9 mouse cellular contexts compared by ENCODE assay signal in the genomic region with DNA sequence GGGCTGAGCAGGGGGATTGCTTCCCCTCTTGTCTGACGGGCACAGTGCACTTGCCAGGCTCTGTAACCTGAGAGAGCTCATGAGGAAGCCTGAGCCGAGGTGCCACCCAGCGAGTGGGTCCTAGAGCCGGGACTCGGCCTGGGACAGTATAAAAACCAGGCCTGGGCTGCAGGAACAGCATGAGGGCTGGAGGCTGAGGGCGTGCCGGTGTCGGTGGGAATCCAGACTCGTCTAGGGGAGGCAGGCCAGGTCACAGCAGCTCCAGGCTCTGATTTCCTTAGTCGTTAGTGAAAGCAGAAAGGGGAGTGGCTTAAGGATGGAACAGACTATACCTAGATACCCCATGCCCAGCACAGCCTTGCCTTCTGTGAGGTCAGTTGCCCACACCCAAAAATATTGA. TPM values are rescaled to one million over a fixed set of nuclear protein-coding genes. Genes with fewer than 3 reads are reported as not detected.
DNase-seq lines count a peak whose midpoint lies in the region; ATAC-seq lines count a peak whose summit lies in the region.
"Had no signal": no experiment of that assay in that cellular context is flagged by ENCODE, and none has a peak within 500 bp of the region (broad histone marks: within the 10 kb centered on the region; RNA-seq: fewer than 3 reads in every experiment).

No protein-coding gene starts in this region.

- H3K4me3 ChIP-seq in hindbrain, embryonic 10.5 days = no peak overlapping the region
- no peak overlapping the region for H3K4me3 ChIP-seq in hindbrain, embryonic 11.5 days (ENCODE audit: low read depth, low read length)
- no peak overlapping the region for H3K4me3 ChIP-seq in forebrain, embryonic 16.5 days (replicated peaks; ENCODE audit: low read length)
- H3K4me3 ChIP-seq in midbrain, embryonic 14.5 days (replicated peaks; ENCODE audit: low read depth, low read length) = no peak overlapping the region

- ATAC-seq in hindbrain, embryonic 11.5 days (ENCODE audit: low FRiP score) = no peak
- ATAC-seq in forebrain, embryonic 16.5 days = peak; percentile 2; the same call in 1 of the 2 replicates
- no peak for ATAC-seq in midbrain, embryonic 14.5 days (ENCODE audit: low FRiP score, low TSS enrichment)
- no peak for ATAC-seq in activated CD4-positive, CD25-positive, alpha-beta regulatory T cell, adult 4 months

- no peak overlapping the region for H3K4me2 ChIP-seq in hindbrain, embryonic 11.5 days (replicated peaks; ENCODE audit: low read depth, low read length)
- H3K4me2 ChIP-seq in forebrain, embryonic 16.5 days (ENCODE audit: low read length) = no peak overlapping the region
- no peak overlapping the region for H3K4me2 ChIP-seq in midbrain, embryonic 14.5 days (ENCODE audit: low read length)

- peak overlapping the region; percentile 82 for H3K27ac ChIP-seq in hindbrain, embryonic 10.5 days
- no peak overlapping the region for H3K27ac ChIP-seq in hindbrain, embryonic 11.5 days (ENCODE audit: low read depth, low read length)
- no peak overlapping the region for H3K27ac ChIP-seq in forebrain, embryonic 16.5 days (ENCODE audit: low read length)
- no peak overlapping the region; the same call in 1 of the 2 replicates for H3K27ac ChIP-seq in midbrain, embryonic 14.5 days (replicated peaks; ENCODE audit: low read depth, low read length)

- WGBS in hindbrain, embryonic 10.5 days = 72% methylated on average over 10 of the region's 10 CpGs
- 67% methylated on average over 10 of the region's 10 CpGs for WGBS in hindbrain, embryonic 11.5 days
- WGBS in forebrain, embryonic 16.5 days = 71% methylated on average over 10 of the region's 10 CpGs
- WGBS in midbrain, embryonic 14.5 days = 77% methylated on average over 10 of the region's 10 CpGs

- peaks cover 26% of the 10 kb centered on the region for H3K4me1 ChIP-seq in hindbrain, embryonic 10.5 days (replicated peaks)
- 0 out of 2 replicates have a peak, but pooled peaks cover 2% of the 10 kb centered on the region for H3K4me1 ChIP-seq in hindbrain, embryonic 11.5 days (replicated peaks; ENCODE audit: control insufficient read depth, insufficient read depth, low read length)
- H3K4me1 ChIP-seq in forebrain, embryonic 16.5 days (replicated peaks; ENCODE audit: control insufficient read depth, insufficient read depth, low read length) = peaks cover 3% of the 10 kb centered on the region; the same call in 1 of the 2 replicates
- H3K4me1 ChIP-seq in midbrain, embryonic 14.5 days (ENCODE audit: control insufficient read depth, insufficient read depth, low read length) = no peaks in the 10 kb centered on the region

- DNase-seq in hindbrain, embryonic 10.5 days (ENCODE audit: low spot score) = no peak
- DNase-seq in hindbrain, embryonic 11.5 days (ENCODE audit: low spot score) = no peak
- DNase-seq in R1 (ENCODE audit: low read depth, low spot score) = peak; percentile 57
- no peak for DNase-seq in midbrain, embryonic 14.5 days
- DNase-seq in adrenal gland, adult 2 months = no peak
- no peak for DNase-seq in embryo, embryonic 10 days (ENCODE audit: low spot score)

- peaks cover 2% of the 10 kb centered on the region; the same call in 1 of the 2 replicates for H3K9me3 ChIP-seq in hindbrain, embryonic 10.5 days
- no peaks in the 10 kb centered on the region for H3K9me3 ChIP-seq in hindbrain, embryonic 11.5 days (ENCODE audit: control insufficient read depth, low read length)
- H3K9me3 ChIP-seq in forebrain, embryonic 16.5 days (ENCODE audit: control insufficient read depth, low read length) = no peaks in the 10 kb centered on the region
- H3K9me3 ChIP-seq in midbrain, embryonic 14.5 days (ENCODE audit: control insufficient read depth, low read length) = no peaks in the 10 kb centered on the region
- H3K9me3 ChIP-seq: G1E had no signal

- peaks cover 82% of the 10 kb centered on the region for H3K36me3 ChIP-seq in hindbrain, embryonic 10.5 days
- peaks cover 17% of the 10 kb centered on the region for H3K36me3 ChIP-seq in hindbrain, embryonic 11.5 days (ENCODE audit: control insufficient read depth, insufficient read depth, low read length)
- H3K36me3 ChIP-seq in forebrain, embryonic 16.5 days (ENCODE audit: control insufficient read depth, insufficient read depth) = peaks cover 28% of the 10 kb centered on the region
- H3K36me3 ChIP-seq in midbrain, embryonic 14.5 days (ENCODE audit: control insufficient read depth, insufficient read depth, low read length) = peaks cover 78% of the 10 kb centered on the region

- H3K27me3 ChIP-seq in hindbrain, embryonic 10.5 days (ENCODE audit: insufficient read depth, poor library complexity, severe bottlenecking) = no peaks in the 10 kb centered on the region
- no peaks in the 10 kb centered on the region for H3K27me3 ChIP-seq in hindbrain, embryonic 11.5 days (ENCODE audit: control insufficient read depth, insufficient read depth, low read length)
- no peaks in the 10 kb centered on the region for H3K27me3 ChIP-seq in forebrain, embryonic 16.5 days (replicated peaks; ENCODE audit: control insufficient read depth, insufficient read depth, low read length)
- no peaks in the 10 kb centered on the region for H3K27me3 ChIP-seq in midbrain, embryonic 14.5 days (ENCODE audit: control insufficient read depth, insufficient read depth, low read length)

- H3K9ac ChIP-seq in hindbrain, embryonic 11.5 days (ENCODE audit: low read depth, low read length) = no peak overlapping the region
- H3K9ac ChIP-seq in forebrain, embryonic 16.5 days (replicated peaks; ENCODE audit: low read depth, low read length) = peak overlapping the region; percentile 57; the same call in 1 of the 2 replicates
- H3K9ac ChIP-seq in midbrain, embryonic 14.5 days (replicated peaks; ENCODE audit: low read length) = peak overlapping the region; percentile 50; the same call in 1 of the 2 replicates

RNA-seq across cellular contexts. Expression of a gene that starts 9.2 kb away (rescaled TPM):
- 41.1 and 48.7 TPM in 2 replicates for polyA plus RNA-seq in hindbrain, embryonic 10.5 days (2016; fragmentation: Nextera tagmentation; extraction: Ambion mirVana)
- polyA plus RNA-seq in hindbrain, embryonic 11.5 days (2014; fragmentation: Nextera tagmentation; extraction: Ambion mirVana) = 43.9 and 48.5 TPM in 2 replicates
- polyA plus RNA-seq in forebrain, embryonic 16.5 days (2015; fragmentation: Nextera tagmentation; extraction: Ambion mirVana) = 29.3 and 32.8 TPM in 2 replicates
- 39.9 and 41.4 TPM in 2 replicates for polyA plus RNA-seq in midbrain, embryonic 14.5 days (2014; fragmentation: Nextera tagmentation; extraction: Ambion mirVana)
- 1 to 10 TPM; 2.1 to 2.5 TPM for polyA plus RNA-seq in activated CD4-positive, CD25-positive, alpha-beta regulatory T cell, adult 4 months (2017; shearing (Covaris generic))
- total RNA-seq in adrenal gland, adult 2 months (2021) = 10 to 100 TPM; 26.7 to 32.9 TPM
- polyA plus RNA-seq in adrenal gland, adult 2 months (2012; rRNA removed) = 1.9 and 2.3 TPM in 2 replicates

RNA-seq across cellular contexts. Expression of a gene that starts 26.8 kb away (rescaled TPM):
- polyA plus RNA-seq in hindbrain, embryonic 10.5 days (2016; fragmentation: Nextera tagmentation; extraction: Ambion mirVana) = 103 and 134 TPM in 2 replicates
- 124 and 138 TPM in 2 replicates for polyA plus RNA-seq in hindbrain, embryonic 11.5 days (2014; fragmentation: Nextera tagmentation; extraction: Ambion mirVana)
- 173 and 174 TPM in 2 replicates for polyA plus RNA-seq in forebrain, embryonic 16.5 days (2015; fragmentation: Nextera tagmentation; extraction: Ambion mirVana)
- polyA plus RNA-seq in midbrain, embryonic 14.5 days (2014; fragmentation: Nextera tagmentation; extraction: Ambion mirVana) = 177 and 184 TPM in 2 replicates
- 10 to 100 TPM; 72.7 to 82.3 TPM for polyA plus RNA-seq in activated CD4-positive, CD25-positive, alpha-beta regulatory T cell, adult 4 months (2017; shearing (Covaris generic))
- total RNA-seq in adrenal gland, adult 2 months (2021) = 100 to 1,000 TPM; 164 to 202 TPM
- polyA plus RNA-seq in adrenal gland, adult 2 months (2012; rRNA removed) = 358 and 395 TPM in 2 replicates

RNA-seq across cellular contexts. Expression of a gene that starts 40.0 kb away (rescaled TPM):
- 168 and 176 TPM in 2 replicates for polyA plus RNA-seq in hindbrain, embryonic 10.5 days (2016; fragmentation: Nextera tagmentation; extraction: Ambion mirVana)
- 166 and 168 TPM in 2 replicates for polyA plus RNA-seq in hindbrain, embryonic 11.5 days (2014; fragmentation: Nextera tagmentation; extraction: Ambion mirVana)
- 22.3 and 26.0 TPM in 2 replicates for polyA plus RNA-seq in forebrain, embryonic 16.5 days (2015; fragmentation: Nextera tagmentation; extraction: Ambion mirVana)
- polyA plus RNA-seq in midbrain, embryonic 14.5 days (2014; fragmentation: Nextera tagmentation; extraction: Ambion mirVana) = 33.5 and 38.8 TPM in 2 replicates
- under 1 TPM; 0.56 to 0.97 TPM for polyA plus RNA-seq in activated CD4-positive, CD25-positive, alpha-beta regulatory T cell, adult 4 months (2017; shearing (Covaris generic))
- total RNA-seq in adrenal gland, adult 2 months (2021) = 10 to 100 TPM; 41.5 to 67.3 TPM
- polyA plus RNA-seq in adrenal gland, adult 2 months (2012; rRNA removed) = 186 and 275 TPM in 2 replicates

RNA-seq across cellular contexts. Expression of a gene that starts 58.0 kb away (rescaled TPM):
- polyA plus RNA-seq in hindbrain, embryonic 10.5 days (2016; fragmentation: Nextera tagmentation; extraction: Ambion mirVana) = 5.0 and 5.1 TPM in 2 replicates
- polyA plus RNA-seq in hindbrain, embryonic 11.5 days (2014; fragmentation: Nextera tagmentation; extraction: Ambion mirVana) = 4.1 and 4.4 TPM in 2 replicates
- polyA plus RNA-seq in forebrain, embryonic 16.5 days (2015; fragmentation: Nextera tagmentation; extraction: Ambion mirVana) = 4.7 and 6.0 TPM in 2 replicates
- polyA plus RNA-seq in midbrain, embryonic 14.5 days (2014; fragmentation: Nextera tagmentation; extraction: Ambion mirVana) = 5.4 and 5.6 TPM in 2 replicates
- polyA plus RNA-seq in activated CD4-positive, CD25-positive, alpha-beta regulatory T cell, adult 4 months (2017; shearing (Covaris generic)) = not detected
- 1 to 10 TPM; 1.4 to 3.4 TPM for total RNA-seq in adrenal gland, adult 2 months (2021)
- 3.9 and 4.4 TPM in 2 replicates for polyA plus RNA-seq in adrenal gland, adult 2 months (2012; rRNA removed)
- polyA plus RNA-seq: G1E had no signal

Comparison
In these comparisons a context has a peak if more than half of its experiments do, and no peak if none do; other contexts are left out.
1. RNA of a gene that starts 40.0 kb away (polyA plus RNA-seq): 186 to 275 TPM in adrenal gland, adult 2 months, 168 to 176 TPM in hindbrain, embryonic 10.5 days, 166 to 168 TPM in hindbrain, embryonic 11.5 days, 33.5 to 38.8 TPM in midbrain, embryonic 14.5 days and 22.3 to 26.0 TPM in forebrain, embryonic 16.5 days; 0.56 to 0.97 TPM in activated CD4-positive, CD25-positive, alpha-beta regulatory T cell, adult 4 months; every median in the first group is over 10 times any median in the second.